Mouse (Mus musculus) inflammation-experienced regulatory T-cells, adult 16 weeks (primary cell): Measurements from ENCODE around the gene Lifr. TPM values are rescaled to one million over a fixed set of nuclear protein-coding genes. Genes with fewer than 3 reads are reported as not detected.

Source experiments
- polyA plus RNA-seq: library from polyadenylated mRNA; unstranded; fragments of 100-300 nt; shearing (Covaris generic); gene quantifications from one replicate; pipeline ENCODE4 v1.2.1, GENCODE M21; 2017

Gene Lifr
- polyA plus RNA-seq, result 0.13 TPM

DNA sequence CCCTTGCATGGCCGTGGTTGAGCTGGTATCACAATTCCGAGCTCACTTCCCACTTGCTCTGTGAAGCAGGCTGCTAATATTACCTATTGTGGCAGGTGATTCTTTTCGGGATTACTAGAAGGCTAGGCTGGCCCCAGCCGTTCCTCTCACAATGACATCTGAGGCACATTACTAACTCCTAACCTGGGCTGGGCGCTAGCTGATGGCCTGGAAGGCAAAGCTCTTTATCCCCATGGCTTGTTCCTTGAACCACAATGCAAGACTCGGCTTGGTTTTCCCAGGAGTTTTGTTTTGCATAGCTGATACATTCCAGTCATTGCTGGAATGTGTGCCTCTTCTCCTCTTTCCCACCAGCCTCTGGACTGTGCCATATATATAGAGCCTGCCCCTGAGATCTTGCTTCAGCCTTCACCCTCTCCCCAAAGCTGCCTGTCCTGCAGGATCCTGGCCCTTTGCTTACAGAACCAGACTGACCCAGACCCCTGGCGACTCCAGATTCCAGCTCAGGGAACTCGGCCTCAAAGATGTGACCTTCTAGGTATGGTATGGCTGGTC, at the start of gene Lifr:
Lifr (plus strand) TSS at position 404 of the 555 bp plus-strand sequence.

Other genes starting within 250 kb of the Lifr start
- 0.12 TPM for gene Osmr, start 215.6 kb upstream of the Lifr start, polyA plus RNA-seq